Mouse (Mus musculus) gastrocnemius, adult 2 months (tissue): ENCODE data around the gene Cdk15. TPM values are rescaled to one million over a fixed set of nuclear protein-coding genes. Genes with fewer than 3 reads are reported as not detected.

ENCODE experiments used
- DNase-seq: peaks from one replicate; pipeline ENCODE4 v3.0.0; 2022
- H3K27ac ChIP-seq: fragments of 200-600 bp; 2 replicates; pipeline ENCODE4 v1.8.1; 2022; ENCODE audit warnings: mild to moderate bottlenecking
- H3K4me3 ChIP-seq: fragments of 200-600 bp; 2 replicates; pipeline ENCODE4 v1.8.1; 2022; ENCODE audit warnings: mild to moderate bottlenecking, moderate library complexity
- CTCF ChIP-seq: fragments of 200-600 bp; IDR thresholded peaks from 2 replicates; pipeline ENCODE4 v1.8.1; 2022; ENCODE audit warnings: antibody characterized with exemption, mild to moderate bottlenecking, moderate library complexity
- intact Hi-C: fragments of 180-260 bp; cut with DNase I; formaldehyde crosslinking; loops from one replicate; pipeline ENCODE4 v1.15.1; 2025
- total RNA-seq, 2 experiments: library from RNA; stranded (reverse); gene quantifications; 2 replicates each; pipeline ENCODE4 v1.2.3; 2021

The Cdk15 gene
- total RNA-seq, 2 experiments from 2014 or later = 0.14 TPM; not detected in 1

GRCm38 (mm10) chr1:59341697-59342096, 85.0 kb downstream of the Cdk15 start:
- intact Hi-C loops = loop anchor here (5.0 kb wide), 1 partner anchor 141 kb away; the partner anchor contains the start of gene Fzd7
- no peak overlapping the region for H3K27ac ChIP-seq
- no peak for TF ChIP-seq CTCF
- no peak for DNase-seq
- H3K4me3 ChIP-seq = no peak overlapping the region

- intact Hi-C loops = loop anchor here (5.0 kb wide), 1 partner anchor 140 kb away; the partner anchor contains the start of gene Fzd7
- H3K27ac ChIP-seq = no peak overlapping the region
These were observed 85.4 kb downstream of the Cdk15 start for GRCm38 (mm10) chr1:59342146-59342545.

GRCm38 (mm10) chr1:59352706-59353105, 96.0 kb downstream of the Cdk15 start:
- Histone ChIP-seq H3K4me3 (no peak overlapping the region), H3K27ac (no peak overlapping the region)
- no peak for DNase-seq
- TF ChIP-seq CTCF = no peak
- intact Hi-C loops = no loop called here

More at GRCm38 (mm10) chr1:59342146-59342545, 85.4 kb downstream of the Cdk15 start:
- no peak for DNase-seq
- no peak overlapping the region for H3K4me3 ChIP-seq
- no peak for TF ChIP-seq CTCF

GRCm38 (mm10) chr1:59355440-59355839, 98.7 kb downstream of the Cdk15 start:
- DNase-seq = no peak
- TF ChIP-seq CTCF = no peak
- Histone ChIP-seq H3K4me3 (no peak overlapping the region), H3K27ac (no peak overlapping the region)
- intact Hi-C loops = no loop called here

GRCm38 (mm10) chr1:59359136-59359535, 102.4 kb downstream of the Cdk15 start:
- no peak for TF ChIP-seq CTCF
- no peak overlapping the region for H3K4me3 ChIP-seq
- no peak for DNase-seq
- intact Hi-C loops = no loop called here
- no peak overlapping the region for H3K27ac ChIP-seq

GRCm38 (mm10) chr1:59360834-59361233, 104.1 kb downstream of the Cdk15 start:
- intact Hi-C loops = no loop called here

GRCm38 (mm10) chr1:59361460-59361859, 104.8 kb downstream of the Cdk15 start:
- intact Hi-C loops = no loop called here
- H3K4me3 ChIP-seq = no peak overlapping the region
- no peak overlapping the region for H3K27ac ChIP-seq
- TF ChIP-seq CTCF = no peak
- DNase-seq = no peak

More at GRCm38 (mm10) chr1:59360834-59361233, 104.1 kb downstream of the Cdk15 start:
- TF ChIP-seq CTCF = no peak
- DNase-seq = no peak
- Histone ChIP-seq H3K4me3 (no peak overlapping the region), H3K27ac (no peak overlapping the region)

GRCm38 (mm10) chr1:59361966-59362365, 105.3 kb downstream of the Cdk15 start:
- no peak overlapping the region for H3K27ac ChIP-seq
- H3K4me3 ChIP-seq = no peak overlapping the region
- intact Hi-C loops = no loop called here
- no peak for TF ChIP-seq CTCF
- no peak for DNase-seq

- Histone ChIP-seq H3K4me3 (no peak overlapping the region), H3K27ac (no peak overlapping the region)
- intact Hi-C loops = no loop called here
- TF ChIP-seq CTCF = no peak
- DNase-seq = no peak
These were observed 107.8 kb downstream of the Cdk15 start for GRCm38 (mm10) chr1:59364463-59365040.

GRCm38 (mm10) chr1:59367928-59368648, 111.4 kb downstream of the Cdk15 start:
- intact Hi-C loops = no loop called here
- H3K27ac ChIP-seq = no peak overlapping the region; the same call in 1 of the 2 replicates
- DNase-seq = no peak
- H3K4me3 ChIP-seq = no peak overlapping the region
- no peak for TF ChIP-seq CTCF

- TF ChIP-seq CTCF = no peak
These were observed 112.1 kb downstream of the Cdk15 start for GRCm38 (mm10) chr1:59368649-59369319.

GRCm38 (mm10) chr1:59369320-59369685, 112.6 kb downstream of the Cdk15 start:
- no peak for DNase-seq
- no peak for TF ChIP-seq CTCF
- H3K4me3 ChIP-seq = no peak overlapping the region
- intact Hi-C loops = no loop called here
- no peak overlapping the region for H3K27ac ChIP-seq

More at GRCm38 (mm10) chr1:59368649-59369319, 112.1 kb downstream of the Cdk15 start:
- Histone ChIP-seq H3K27ac (no peak overlapping the region), H3K4me3 (no peak overlapping the region)
- intact Hi-C loops = no loop called here
- no peak for DNase-seq

GRCm38 (mm10) chr1:59370355-59370950, 113.7 kb downstream of the Cdk15 start:
- TF ChIP-seq CTCF = no peak
- intact Hi-C loops = no loop called here
- no peak for DNase-seq
- H3K27ac ChIP-seq = no peak overlapping the region
- no peak overlapping the region for H3K4me3 ChIP-seq
